Mouse (Mus musculus) adrenal gland, postnatal 36 days (tissue): ENCODE measurements around the gene Serpina3m. TPM values are rescaled to one million over a fixed set of nuclear protein-coding genes. Genes with fewer than 3 reads are reported as not detected.
"Not testable (repeated sequence)": the region's sequence is repeated elsewhere in the genome, so short reads cannot be mapped to it uniquely, and the experiment has no call there.

Experiments used
- DNase-seq, 2 experiments: peaks; one replicate each; pipeline ENCODE4 v3.0.0; 2021; ENCODE audit warnings: mixed read lengths in 1 of 2
- long read RNA-seq, 2 experiments: library from polyadenylated mRNA; stranded (forward); transcript quantifications; one replicate each; pipeline ENCODE4 v2.0.0; 2021; ENCODE audit warnings: borderline sequencing depth in 2 of 2
- total RNA-seq, 2 experiments: library from RNA; stranded (reverse); gene quantifications; 2 replicates each; pipeline ENCODE4 v1.2.3; 2021

Serpina3m gene
- 1 to 10 TPM in 1 of 2 experiments, under 1 TPM in 1; 0.72 to 2.1 TPM for total RNA-seq
- long read RNA-seq, experiment 1, partial matches to known transcripts: 0 of 1 reads
- long read RNA-seq, experiment 1, other reads (novel, unspliced or antisense): 1 of 1 reads
- long read RNA-seq, experiment 2, partial matches to known transcripts: 1 of 2 reads
- long read RNA-seq, experiment 2, other reads (novel, unspliced or antisense): 0 of 2 reads

DNA sequence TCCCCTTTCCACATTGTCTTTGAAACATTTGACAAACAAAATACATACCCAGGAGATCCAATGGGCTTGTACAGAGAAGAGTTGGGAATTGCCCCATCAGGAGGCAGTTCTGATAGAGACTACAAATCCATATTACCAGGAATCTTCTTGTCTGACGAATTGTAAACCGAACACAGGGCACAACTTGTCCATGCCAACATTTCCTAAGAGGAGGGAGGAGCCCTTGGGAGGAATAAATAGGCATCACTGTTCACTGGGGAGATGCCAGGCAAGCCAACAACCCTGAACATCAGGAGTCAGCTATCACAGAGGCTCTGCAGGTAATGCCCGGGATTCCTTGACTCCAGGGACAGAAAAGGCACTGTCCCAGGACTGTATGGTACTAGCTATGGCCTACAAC, at the start of gene Serpina3m, which contains the start of gene Serpina3k:
Gene Serpina3m (plus strand): TSS at position 261 of the 400 bp plus-strand sequence.
Gene Serpina3k (plus strand): TSS at position 261 of the 400 bp plus-strand sequence.
- DNase-seq: not testable (repeated sequence)

DNA sequence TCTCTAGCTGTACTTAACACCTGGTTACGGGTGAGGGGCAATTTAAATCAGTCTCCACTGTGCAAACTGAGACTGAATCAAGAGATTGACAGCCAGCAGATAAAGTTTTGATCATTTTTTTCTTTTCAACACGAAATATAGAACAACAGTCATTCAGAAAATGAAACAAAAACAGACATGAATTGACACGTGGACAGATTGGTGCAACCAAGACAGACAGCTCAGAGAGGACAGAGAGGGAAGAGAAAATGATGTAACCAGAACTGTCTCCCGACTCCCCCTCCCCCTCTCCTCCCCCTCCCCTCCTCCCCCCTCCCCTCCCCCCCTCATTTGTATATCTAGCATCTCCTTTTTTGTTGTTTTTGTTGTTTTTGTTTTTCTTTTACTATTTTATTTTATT, 48.4 kb upstream of the Serpina3m start:
- DNase-seq: no peak

DNA sequence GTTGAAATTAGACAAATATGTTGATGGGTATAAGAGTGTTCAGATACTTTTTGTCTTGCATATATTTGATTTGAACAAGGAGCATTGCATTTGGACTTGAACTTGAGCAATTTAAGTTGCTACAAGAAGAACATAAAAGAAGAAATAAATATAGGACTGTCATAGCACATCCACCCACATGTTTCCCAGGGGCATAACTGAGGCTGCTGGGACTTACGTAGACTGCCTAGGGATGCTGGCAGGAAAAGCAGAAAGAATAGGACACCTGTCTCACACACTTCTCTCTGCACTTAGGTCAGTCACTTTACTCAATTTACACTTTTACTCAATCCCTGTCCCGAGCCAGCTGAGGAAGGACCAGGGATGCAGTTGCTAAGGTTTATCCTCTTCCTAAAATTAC, 44.3 kb upstream of the Serpina3m start:
- no peak for DNase-seq

DNA sequence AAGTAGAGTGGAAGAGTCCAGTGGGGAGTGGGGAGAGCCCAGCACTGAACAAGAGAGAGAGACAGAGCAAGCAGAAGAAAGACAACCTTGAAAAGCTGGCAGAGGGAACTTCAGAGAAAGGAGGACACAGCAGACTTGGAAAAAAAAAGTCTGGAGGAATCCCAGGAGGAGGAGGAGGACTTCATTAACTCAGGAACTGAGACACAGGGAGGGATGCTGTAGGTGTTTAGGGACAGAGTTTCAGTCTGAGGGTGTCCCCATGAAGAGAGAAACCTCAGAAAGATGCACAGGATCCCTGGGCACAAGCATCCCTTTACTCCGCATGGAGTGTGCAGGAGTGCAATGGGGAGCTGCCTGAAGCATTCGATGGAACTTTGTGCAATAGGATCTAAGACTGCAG, 40.2 kb upstream of the Serpina3m start:
- no peak for DNase-seq

DNA sequence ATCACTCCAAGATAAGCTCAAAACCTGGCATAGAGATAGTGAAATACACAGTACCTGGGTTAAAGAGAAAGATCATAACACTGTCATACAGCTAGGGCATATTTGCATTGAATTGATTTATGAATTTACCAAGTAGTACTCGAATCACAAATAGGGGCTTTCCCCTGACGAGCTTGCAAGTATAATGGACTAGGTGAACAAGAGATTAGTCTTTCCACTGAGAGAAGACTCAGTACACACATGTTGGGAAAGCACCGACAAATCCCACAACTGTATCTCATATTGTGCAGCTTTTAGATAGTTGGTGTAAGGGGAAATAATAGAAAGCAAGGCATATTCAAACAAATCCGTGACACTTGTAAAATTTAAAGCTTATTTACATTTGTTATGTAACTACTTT, 32.3 kb upstream of the Serpina3m start:
- no peak for DNase-seq

DNA sequence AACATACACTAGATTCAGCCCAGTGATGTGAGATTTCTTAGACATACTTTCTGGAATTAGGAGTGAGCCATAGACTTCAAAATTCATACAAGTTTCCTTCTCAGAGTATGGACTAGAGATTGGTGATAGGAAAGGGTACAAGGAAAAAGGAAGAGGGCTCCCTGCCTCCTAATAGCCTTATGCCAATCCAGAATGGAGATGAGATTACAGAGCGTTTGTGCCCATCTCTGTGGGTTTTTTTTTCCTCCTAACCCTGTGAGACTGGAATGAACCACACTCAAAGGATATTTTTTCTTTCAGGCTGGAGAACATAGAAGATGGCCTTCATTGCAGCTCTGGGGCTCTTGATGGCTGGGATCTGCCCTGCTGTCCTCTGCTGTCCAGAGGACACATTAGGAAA, 24.0 kb upstream of the Serpina3m start, which contains the start of gene Serpina3j:
Gene Serpina3j (plus strand): TSS at position 301 of the 400 bp plus-strand sequence.
- no peak for DNase-seq

DNA sequence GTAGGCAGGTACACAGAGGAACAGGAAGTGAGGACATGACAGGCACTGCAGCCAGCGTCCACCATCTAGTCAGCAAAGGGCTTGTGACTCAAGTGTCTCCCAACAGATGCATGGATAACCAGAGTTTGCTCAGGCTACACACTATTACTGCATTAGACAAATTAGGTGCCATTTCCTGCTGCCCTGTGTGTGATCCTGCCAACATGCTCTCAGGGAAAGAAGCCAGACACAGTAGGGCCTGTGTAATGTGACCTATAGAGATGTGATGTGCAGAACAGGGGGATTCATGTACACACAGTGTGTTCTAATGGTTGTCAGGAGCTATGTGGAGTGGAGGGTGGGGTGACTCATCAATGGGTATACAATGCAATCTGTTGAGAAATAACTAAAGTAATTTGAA, 15.8 kb upstream of the Serpina3m start:
- no peak for DNase-seq

DNA sequence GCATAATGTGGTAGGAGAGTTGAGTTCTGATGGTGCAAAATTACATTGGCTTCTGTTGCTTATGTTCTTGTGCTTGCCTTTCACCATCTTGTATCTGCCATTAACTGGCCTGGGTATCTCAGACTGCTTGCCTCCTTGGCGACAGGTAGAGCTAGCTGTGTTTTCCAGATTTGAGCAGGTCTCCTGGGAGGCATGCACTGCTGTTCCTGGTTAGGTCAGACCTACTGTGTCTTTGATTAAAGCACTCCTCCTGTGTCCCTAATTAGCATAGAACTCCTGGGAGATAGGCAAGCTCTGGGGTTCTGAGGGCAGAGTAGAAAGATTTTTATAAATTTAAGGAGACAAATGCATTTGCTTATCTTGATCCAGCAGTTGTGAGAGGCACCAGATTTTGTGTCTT, 6.6 kb upstream of the Serpina3m start:
- DNase-seq: no peak

DNA sequence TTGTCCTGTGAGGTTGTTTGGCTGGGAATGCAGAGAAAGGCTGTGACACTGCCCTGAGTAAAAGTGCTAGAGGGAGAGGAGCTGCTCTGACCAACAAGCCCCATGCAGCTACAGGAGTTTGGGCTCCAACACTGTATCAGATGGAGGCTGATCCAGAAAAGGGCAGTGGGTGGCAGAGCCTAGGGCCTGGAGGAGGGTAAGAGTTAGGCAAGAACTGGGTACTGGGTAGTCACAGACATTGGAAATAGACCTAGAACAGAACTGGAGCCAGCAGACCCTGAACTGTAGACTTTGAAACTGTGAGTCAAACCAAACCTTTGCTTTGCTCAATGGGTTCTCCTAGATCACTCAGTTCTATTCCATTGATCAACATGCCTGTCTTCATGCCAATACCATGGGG, 1.4 kb upstream of the Serpina3m start:
- DNase-seq: peak in 1 of 2 experiments; percentile 7

DNA sequence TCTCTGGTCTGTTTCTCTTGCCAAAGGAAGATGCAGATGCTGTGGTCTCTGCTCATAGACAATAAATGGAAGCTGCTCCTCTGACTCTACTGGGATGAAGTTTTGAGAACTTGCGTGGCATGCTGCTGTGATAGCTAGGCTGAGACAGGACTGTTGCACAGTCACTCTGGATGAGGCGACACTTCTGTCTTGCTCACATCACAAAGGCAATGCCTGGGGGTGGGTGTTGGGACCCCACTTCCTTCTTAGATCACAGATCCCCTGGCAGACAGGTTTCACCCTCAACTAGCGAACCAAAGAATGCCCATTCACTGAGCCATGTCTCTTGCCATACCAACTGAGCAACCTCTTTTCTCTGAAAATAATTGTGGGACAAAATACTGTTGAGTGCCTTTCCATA, 419 bp downstream of the Serpina3m start:
- no peak for DNase-seq

DNA sequence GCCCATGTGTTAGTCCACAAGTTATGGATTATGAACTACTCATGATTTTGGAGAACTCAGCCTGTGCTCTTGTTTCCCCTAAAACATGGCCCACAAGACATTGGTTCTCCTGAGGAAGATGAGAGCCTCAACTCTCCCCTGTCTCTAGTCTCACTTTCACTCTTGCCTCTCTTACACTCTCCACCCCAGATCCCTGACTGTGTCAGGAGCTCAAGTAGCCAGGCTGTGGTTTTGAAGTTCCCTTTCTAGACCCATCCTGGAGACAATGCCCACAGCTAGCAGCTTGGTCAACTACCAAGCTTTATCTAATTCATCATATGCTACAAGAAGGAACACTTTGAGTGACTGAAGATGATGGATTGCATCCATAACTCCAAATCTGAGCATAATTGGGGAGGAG, 4.2 kb downstream of the Serpina3m start:
- DNase-seq: not testable (repeated sequence)

DNA sequence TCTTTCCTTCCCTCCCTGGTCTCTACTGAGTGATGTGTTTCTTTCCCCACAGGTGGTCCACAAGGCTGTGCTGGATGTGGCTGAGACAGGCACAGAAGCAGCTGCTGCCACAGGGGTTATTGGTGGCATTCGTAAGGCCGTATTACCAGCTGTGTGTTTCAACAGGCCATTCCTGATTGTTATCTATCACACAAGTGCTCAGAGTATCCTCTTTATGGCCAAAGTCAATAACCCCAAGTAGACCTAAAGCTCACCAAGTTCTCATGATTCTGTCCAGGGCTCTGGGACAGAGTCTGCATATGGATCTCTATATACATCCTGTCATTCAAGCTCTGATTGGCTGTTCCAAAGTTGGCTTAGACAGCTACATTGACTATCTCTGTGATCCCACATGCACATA, 6.9 kb downstream of the Serpina3m start:
- no peak for DNase-seq

DNA sequence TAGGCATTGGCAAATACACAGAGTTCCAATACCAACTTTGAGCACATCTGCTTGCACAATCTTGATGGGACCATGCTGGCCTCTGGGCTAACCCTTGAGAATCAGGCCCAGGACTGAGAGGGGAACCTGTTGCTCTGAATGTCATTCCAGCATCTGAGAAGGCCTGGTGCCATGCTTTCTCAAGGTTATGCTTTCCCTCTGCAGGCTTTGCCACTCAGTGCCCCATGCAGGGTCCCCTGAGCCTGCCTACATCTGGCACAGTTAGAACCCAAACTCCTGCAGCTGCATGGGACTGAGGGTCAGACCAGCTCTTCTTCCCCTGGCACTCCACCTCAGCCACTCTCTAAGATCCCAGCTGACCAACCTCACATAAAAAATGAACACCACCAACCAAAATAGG, 7.4 kb downstream of the Serpina3m start:
- DNase-seq: no peak

DNA sequence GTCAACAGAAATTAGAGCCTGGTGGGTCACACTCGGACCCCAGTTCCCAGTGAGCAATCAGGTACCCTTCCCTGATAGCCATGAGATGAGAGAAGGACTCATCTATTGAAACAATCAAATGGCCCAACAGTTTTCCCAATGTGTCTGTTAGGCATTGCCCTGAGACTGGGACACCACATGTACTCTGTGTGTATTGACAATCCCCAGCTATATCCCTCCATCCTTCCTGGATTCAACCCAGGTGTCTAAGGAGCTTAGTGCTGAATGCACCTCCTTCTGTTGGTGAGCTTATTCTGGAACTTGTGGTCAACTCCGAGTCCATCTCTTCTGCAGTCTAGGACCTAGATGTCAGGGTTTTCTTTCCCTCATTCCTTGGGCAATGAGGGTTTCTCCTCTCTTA, 8.8 kb downstream of the Serpina3m start:
- DNase-seq: no peak

DNA sequence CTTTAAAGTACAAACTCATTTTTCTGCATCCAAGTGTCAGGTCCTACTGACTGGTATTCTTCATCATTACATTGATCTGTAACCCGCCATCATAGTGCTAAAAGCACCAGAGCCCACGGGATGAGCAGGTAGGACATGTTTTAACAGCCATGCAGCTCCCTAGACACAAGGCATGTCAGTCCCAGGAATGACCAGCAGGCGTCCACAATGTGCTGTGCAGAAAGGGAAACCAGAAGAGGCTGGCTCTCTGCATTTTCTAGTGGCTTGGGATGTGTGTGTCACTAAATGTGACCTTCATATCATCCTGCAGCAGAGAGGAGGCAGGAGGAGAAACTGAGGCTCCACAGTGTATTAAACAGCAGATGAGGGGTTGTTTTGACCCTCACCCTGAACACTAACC, 13.5 kb downstream of the Serpina3m start:
- DNase-seq: peak; percentile 55 to 65

DNA sequence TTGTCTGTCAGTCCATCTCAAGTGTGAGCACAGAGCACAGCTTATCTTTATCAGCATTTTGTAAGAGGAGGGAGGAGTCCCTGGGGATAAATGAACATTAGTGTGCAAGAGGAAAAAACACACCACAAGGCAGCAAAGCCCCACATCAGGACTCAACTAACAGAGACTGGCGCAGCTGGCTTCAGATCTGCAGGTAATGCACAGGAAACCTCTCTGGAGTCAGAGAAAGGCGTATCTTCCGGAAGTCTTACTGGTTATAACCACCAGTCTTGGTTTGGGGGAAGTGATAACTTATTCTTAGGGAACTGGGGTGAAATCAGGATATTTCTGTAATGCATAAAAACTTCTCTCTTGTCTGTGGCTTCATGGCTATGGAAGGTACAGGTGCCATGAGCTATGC, 17.7 kb downstream of the Serpina3m start:
- DNase-seq: no peak

DNA sequence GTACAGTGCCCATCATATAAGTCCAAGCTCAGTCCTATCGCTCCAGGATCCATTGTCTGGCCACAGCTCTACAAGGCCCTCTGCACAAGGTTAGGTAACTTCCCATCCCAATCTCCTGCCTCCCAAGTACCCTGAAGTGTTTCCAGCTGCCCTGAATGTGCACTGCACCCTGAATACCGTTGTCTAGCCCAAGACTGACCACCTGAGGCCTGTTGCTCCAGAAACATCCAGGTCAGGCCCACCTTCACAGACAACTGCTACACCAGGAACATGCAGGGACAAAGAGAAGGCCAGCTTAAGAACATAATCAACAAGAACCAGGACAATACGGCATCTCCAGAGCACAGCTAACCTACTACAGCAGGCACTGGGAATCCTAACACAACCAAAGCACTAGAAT, 31.7 kb downstream of the Serpina3m start:
- DNase-seq: no peak

DNA sequence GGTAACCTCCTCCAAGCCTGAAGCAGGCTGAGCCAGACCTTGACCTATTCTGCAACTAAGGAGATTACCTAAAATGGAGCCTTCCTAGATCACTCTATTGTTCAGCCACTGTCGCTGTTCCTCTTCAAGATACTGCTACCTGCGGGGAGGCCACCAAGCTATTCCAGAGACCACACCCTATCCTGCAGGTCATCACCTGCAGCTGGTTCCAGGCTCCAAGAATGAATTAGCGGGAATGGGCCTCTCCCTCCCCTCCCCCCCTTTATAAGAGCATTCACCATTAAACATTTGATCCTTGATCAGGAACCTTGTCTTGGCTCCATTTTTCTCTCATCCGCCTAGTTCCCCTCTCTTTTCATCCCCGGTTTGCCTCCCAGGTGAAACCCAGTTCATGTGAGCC, 38.9 kb downstream of the Serpina3m start:
- DNase-seq: not testable (repeated sequence)

DNA sequence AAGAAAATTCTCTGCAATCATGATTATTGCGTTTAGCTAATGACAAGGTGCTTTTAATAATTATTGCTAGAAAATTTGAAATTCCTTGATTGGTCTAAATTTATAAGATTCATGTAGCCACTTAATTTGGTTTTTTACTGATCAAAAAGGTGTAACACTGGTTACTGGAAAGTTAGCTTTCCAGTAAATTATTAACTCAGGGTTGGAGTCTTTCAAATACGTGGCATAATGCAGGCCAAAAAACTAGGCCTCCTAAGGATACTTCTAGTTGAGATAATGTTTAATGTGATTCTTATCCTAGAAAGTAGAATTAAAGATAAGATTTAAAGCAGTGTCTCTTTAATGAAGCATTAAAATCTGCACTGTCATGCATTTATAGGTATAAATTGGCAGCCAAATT, 40.1 kb downstream of the Serpina3m start:
- DNase-seq: not testable (repeated sequence)

DNA sequence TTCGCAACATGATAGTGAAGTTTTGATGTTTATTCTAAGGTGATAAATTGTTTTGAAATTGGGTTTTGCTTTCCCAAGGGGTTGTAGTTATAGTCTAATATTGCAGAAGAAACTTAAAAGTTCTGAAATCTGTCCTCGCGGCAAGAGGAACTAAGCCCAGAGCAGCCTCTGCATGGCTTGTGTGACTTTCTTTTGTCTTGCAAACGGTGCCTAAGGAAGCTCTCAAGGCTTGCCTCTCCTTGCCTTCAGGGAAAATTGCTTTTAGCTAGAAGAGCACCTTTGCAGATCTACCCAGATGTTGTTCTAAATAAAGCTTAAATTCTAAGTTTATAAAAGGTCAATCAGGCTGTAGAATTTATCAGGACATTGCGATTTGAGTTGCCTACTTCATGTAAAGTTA, 40.5 kb downstream of the Serpina3m start:
- DNase-seq: not testable (repeated sequence)

DNA sequence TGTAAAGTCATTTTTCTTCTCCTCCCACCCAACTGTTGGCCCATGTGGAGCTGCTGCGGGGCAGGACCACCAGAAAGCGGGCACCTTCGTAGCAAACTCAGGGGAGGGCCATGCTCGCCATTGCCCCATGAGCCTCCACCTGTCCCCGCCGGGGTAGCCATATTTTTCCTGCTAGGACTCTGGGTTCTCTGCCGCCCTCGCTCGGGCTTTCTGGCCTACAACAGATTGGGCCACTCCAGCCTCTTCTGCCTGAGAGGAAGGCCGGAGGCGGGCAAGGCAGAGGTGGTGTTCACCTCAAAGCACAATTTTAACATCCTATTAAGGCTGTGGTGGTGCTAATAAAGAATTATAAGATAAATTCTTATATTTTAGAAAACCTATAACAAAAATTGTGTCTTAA, 41.6 kb downstream of the Serpina3m start:
- no peak for DNase-seq

DNA sequence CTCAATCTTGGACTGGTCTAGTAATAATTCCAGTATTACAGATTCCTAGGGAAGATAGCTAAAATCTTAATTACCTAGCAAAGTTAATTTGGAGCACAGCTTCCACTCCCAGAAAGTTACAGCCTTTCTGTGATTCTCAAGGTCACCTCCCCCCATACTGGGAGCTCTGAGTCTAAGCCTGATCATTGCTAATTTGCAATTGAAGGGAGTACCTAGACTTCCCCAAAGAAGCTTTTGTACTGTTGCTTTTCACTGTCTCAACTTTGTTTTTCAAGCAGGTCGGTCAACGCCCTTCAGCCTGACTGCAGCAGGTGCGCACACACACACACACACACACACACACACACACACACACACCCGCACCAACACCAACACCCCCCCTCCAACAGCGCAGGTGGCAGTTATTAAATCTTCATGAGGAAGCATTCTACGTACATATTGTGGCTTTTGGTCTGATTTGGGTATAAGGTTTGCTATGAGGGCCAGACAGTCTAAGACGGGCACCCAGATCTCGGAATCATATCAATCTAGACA, 42.9 kb downstream of the Serpina3m start:
- not testable (repeated sequence) for DNase-seq

DNA sequence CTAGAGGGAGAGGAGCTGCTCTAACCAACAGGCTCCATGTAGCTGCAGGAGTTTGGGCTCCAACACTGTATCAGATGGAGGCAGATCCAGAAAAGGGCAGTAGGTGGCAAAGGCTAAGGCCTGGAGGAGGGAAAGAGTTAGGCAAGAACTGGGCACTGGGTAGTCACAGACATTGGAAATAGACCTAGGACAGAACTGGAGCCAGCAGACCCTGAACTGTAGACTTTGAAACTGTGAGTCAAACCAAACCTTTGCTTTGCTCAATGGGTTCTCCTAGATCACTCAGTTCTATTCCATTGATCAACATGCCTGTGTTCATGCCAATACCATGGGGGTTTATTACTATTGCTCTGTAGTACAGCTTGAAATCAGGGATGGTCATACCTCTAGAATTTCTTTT, 47.7 kb downstream of the Serpina3m start:
- DNase-seq: not testable (repeated sequence)

DNA sequence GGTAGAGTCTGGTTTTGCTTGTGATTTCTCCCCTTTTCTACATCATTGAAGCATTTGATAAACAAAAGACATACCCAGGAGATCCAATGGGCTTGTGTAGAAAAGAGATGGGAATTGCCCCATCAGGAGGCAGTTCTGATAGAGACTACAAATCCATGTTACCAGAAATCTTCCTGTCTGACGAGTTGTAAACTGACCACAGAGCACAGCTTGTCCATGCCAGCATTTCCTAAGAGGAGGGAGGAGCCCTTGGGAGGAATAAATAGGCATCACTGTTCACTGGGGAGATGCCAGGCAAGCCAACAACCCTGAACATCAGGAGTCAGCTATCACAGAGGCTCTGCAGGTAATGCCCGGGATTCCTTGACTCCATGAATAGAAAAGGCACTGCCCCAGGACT, 48.6 kb downstream of the Serpina3m start:
- DNase-seq: not testable (repeated sequence)
